Mouse (Mus musculus) stomach, postnatal 0 days (tissue): ENCODE measurements at regions not wholly inside any gene's neighbourhood (a gene's known extent, or its start where the extent isn't known, plus 50 kb on each side); places are given as distances from the start of the nearest gene placed in this dataset.

ENCODE experiments used
- ATAC-seq: fragments of 200-750 bp; cut with Nextera tagmentation; 2 replicates; pipeline ENCODE4 v1.8.0; 2017; ENCODE audit not compliant: low FRiP score, low TSS enrichment
- DNase-seq: peaks from one replicate; pipeline ENCODE4 v3.0.0-alpha.2; 2016; ENCODE audit warnings: low spot score
- H3K27ac ChIP-seq: fragments of 300-500 bp; sonication (generic); replicated peaks from 2 replicates; pipeline ENCODE4 v1.5.1; 2014; ENCODE audit warnings: mild to moderate bottlenecking, control low read depth
- H3K27me3 ChIP-seq: fragments of 300-500 bp; sonication (generic); 2 replicates; pipeline ENCODE4 v1.6.1; 2014; ENCODE audit warnings: low read length; ENCODE audit not compliant: control insufficient read depth, insufficient read depth
- H3K36me3 ChIP-seq: fragments of 300-500 bp; sonication (generic); 2 replicates; pipeline ENCODE4 v1.6.1; 2014; ENCODE audit warnings: low read length, mixed read lengths; ENCODE audit not compliant: control insufficient read depth, insufficient read depth
- H3K4me1 ChIP-seq: fragments of 300-500 bp; sonication (generic); replicated peaks from 2 replicates; pipeline ENCODE4 v1.6.1; 2014; ENCODE audit warnings: antibody characterized with exemption; ENCODE audit not compliant: control insufficient read depth, insufficient read depth
- H3K4me2 ChIP-seq: fragments of 300-500 bp; sonication (generic); replicated peaks from 2 replicates; pipeline ENCODE4 v1.6.1; 2014; ENCODE audit warnings: low read depth, mild to moderate bottlenecking, control low read depth, moderate library complexity
- H3K4me3 ChIP-seq: fragments of 300-500 bp; sonication (generic); 2 replicates; pipeline ENCODE4 v1.5.1; 2014; ENCODE audit warnings: low read depth, low read length, control low read depth
- H3K9ac ChIP-seq: fragments of 300-500 bp; sonication (generic); 2 replicates; pipeline ENCODE4 v1.6.1; 2014; ENCODE audit warnings: mild to moderate bottlenecking, low read length, control low read depth, mixed read lengths
- H3K9me3 ChIP-seq: fragments of 300-500 bp; sonication (generic); 2 replicates; pipeline ENCODE4 v1.6.1; 2016; ENCODE audit warnings: low read length; ENCODE audit not compliant: control insufficient read depth
- CTCF ChIP-seq: IDR thresholded peaks from 2 replicates; pipeline ENCODE4 v1.5.1; 2016; ENCODE audit warnings: antibody characterized with exemption, low read depth, mild to moderate bottlenecking, moderate library complexity
- EP300 ChIP-seq: optimal IDR thresholded peaks from 2 replicates; pipeline ENCODE3; 2016; ENCODE audit warnings: antibody characterized with exemption
- WGBS: fragments of 180-500 bp; shearing (Covaris S2); extraction: QIAGEN DNeasy Blood & Tissue Kit; methylation state at CpG from one replicate; pipeline ENCODE4 v1.1.7; 2014; 5-methylcytosine and 5-hydroxymethylcytosine counted together

- TF ChIP-seq CTCF, result no peak
- TF ChIP-seq EP300, result no peak
- Histone ChIP-seq H3K27ac (no peak overlapping the region), H3K4me3 (no peak overlapping the region), H3K4me1 (no peaks in the 10 kb centered on the region), H3K9me3 (no peaks in the 10 kb centered on the region), H3K4me2 (no peak overlapping the region), H3K27me3 (no peaks in the 10 kb centered on the region), H3K36me3 (no peaks in the 10 kb centered on the region), H3K9ac (no peak overlapping the region)
- ATAC-seq (no peak), DNase-seq (no peak)
- 36% methylated on average over 1 of the region's 1 CpGs for WGBS
Measured at GRCm38 (mm10) chr3:148448465-148448864, 541.9 kb downstream of the Adgrl2 start.

GRCm38 (mm10) chr3:148446845-148447244 lies 543.5 kb downstream of the Adgrl2 start:
- TF ChIP-seq EP300 (no peak), CTCF (no peak)
- Histone ChIP-seq H3K4me2 (no peak overlapping the region), H3K27me3 (no peaks in the 10 kb centered on the region), H3K27ac (no peak overlapping the region), H3K36me3 (no peaks in the 10 kb centered on the region), H3K4me1 (no peaks in the 10 kb centered on the region), H3K9ac (no peak overlapping the region), H3K9me3 (no peaks in the 10 kb centered on the region), H3K4me3 (no peak overlapping the region)
- WGBS, result 38% methylated on average over 1 of the region's 1 CpGs
- no peak for DNase-seq
- ATAC-seq, result no peak

- TF ChIP-seq CTCF (no peak), EP300 (no peak)
- H3K9me3 ChIP-seq, result no peaks in the 10 kb centered on the region
- H3K36me3 ChIP-seq, result no peaks in the 10 kb centered on the region
- DNase-seq, result no peak
- H3K4me3 ChIP-seq, result no peak overlapping the region
- no peaks in the 10 kb centered on the region for H3K4me1 ChIP-seq
- H3K9ac ChIP-seq, result no peak overlapping the region
- no peak overlapping the region for H3K4me2 ChIP-seq
- WGBS, result 48% methylated on average over 3 of the region's 3 CpGs
- ATAC-seq, result no peak
- no peaks in the 10 kb centered on the region for H3K27me3 ChIP-seq
- no peak overlapping the region for H3K27ac ChIP-seq
Measured at GRCm38 (mm10) chr3:148443012-148443411, 547.3 kb downstream of the Adgrl2 start.

- no peaks in the 10 kb centered on the region for H3K9me3 ChIP-seq
- H3K4me2 ChIP-seq, result no peak overlapping the region
- H3K9ac ChIP-seq, result no peak overlapping the region
- 72% methylated on average over 4 of the region's 4 CpGs for WGBS
- TF ChIP-seq EP300 (no peak), CTCF (no peak)
- ATAC-seq (no peak), DNase-seq (no peak)
- no peak overlapping the region for H3K4me3 ChIP-seq
- H3K36me3 ChIP-seq, result no peaks in the 10 kb centered on the region
- no peaks in the 10 kb centered on the region for H3K27me3 ChIP-seq
- H3K4me1 ChIP-seq, result no peaks in the 10 kb centered on the region
- no peak overlapping the region for H3K27ac ChIP-seq
Measured at GRCm38 (mm10) chr3:148434033-148434432, 556.3 kb downstream of the Adgrl2 start.

- H3K9me3 ChIP-seq, result no peaks in the 10 kb centered on the region
- no peak overlapping the region for H3K4me3 ChIP-seq
- DNase-seq (no peak), ATAC-seq (no peak)
- TF ChIP-seq CTCF (no peak), EP300 (no peak)
- no peaks in the 10 kb centered on the region for H3K4me1 ChIP-seq
- no peaks in the 10 kb centered on the region for H3K36me3 ChIP-seq
- no peaks in the 10 kb centered on the region for H3K27me3 ChIP-seq
- no peak overlapping the region for H3K9ac ChIP-seq
- H3K4me2 ChIP-seq, result no peak overlapping the region
- H3K27ac ChIP-seq, result no peak overlapping the region
- WGBS, result 44% methylated on average over 10 of the region's 10 CpGs
Measured at GRCm38 (mm10) chr3:148429012-148429865, 561.1 kb downstream of the Adgrl2 start.

- Histone ChIP-seq H3K4me1 (no peaks in the 10 kb centered on the region), H3K4me2 (no peak overlapping the region), H3K36me3 (no peaks in the 10 kb centered on the region), H3K27me3 (no peaks in the 10 kb centered on the region), H3K9ac (no peak overlapping the region), H3K9me3 (no peaks in the 10 kb centered on the region), H3K27ac (no peak overlapping the region), H3K4me3 (no peak overlapping the region)
- ATAC-seq (no peak), DNase-seq (no peak)
- no peak for TF ChIP-seq CTCF
- 94% methylated on average over 4 of the region's 4 CpGs for WGBS
Measured at GRCm38 (mm10) chr3:148424089-148424488, 566.3 kb downstream of the Adgrl2 start.
